27 mouse cellular contexts compared by ENCODE assay signal in genomic region chr2:110316116-110316883, GRCm38 (mm10). TPM values are rescaled to one million over a fixed set of nuclear protein-coding genes. Genes with fewer than 3 reads are reported as not detected.
DNase-seq lines count a peak whose midpoint lies in the region; ATAC-seq and TF ChIP-seq lines count a peak whose summit lies in the region.
"Had no signal": no experiment of that assay in that cellular context is flagged by ENCODE, and none has a peak within 500 bp of the region (broad histone marks: within the 10 kb centered on the region; RNA-seq: fewer than 3 reads in every experiment).

No protein-coding gene starts in this region.

- no peak for DNase-seq in kidney, postnatal 25 days
- DNase-seq in lung, embryonic 14.5 days, result no peak
- DNase-seq in lung, adult 18-20 months, result no peak
- DNase-seq in liver, postnatal 0 days, result no peak
- no peak for DNase-seq in midbrain, postnatal 0 days (ENCODE audit: low spot score)
- no peak for DNase-seq in adrenal gland, adult 2 months
- DNase-seq: adrenal gland, postnatal 36 days; cerebellum, adult 18-20 months; cerebellum, postnatal 10 days; gastrocnemius, postnatal 36 days; heart, adult 18-20 months; heart, postnatal 4 days; kidney, adult 8-10 months; layer of hippocampus, adult 9-11 months had no signal

- H3K4me1 ChIP-seq in kidney, embryonic 15.5 days, result no peaks in the 10 kb centered on the region
- no peaks in the 10 kb centered on the region for H3K4me1 ChIP-seq in lung, embryonic 14.5 days (ENCODE audit: insufficient read depth)
- no peaks in the 10 kb centered on the region for H3K4me1 ChIP-seq in intestine, embryonic 16.5 days (ENCODE audit: control insufficient read depth, insufficient read depth, low read length)
- H3K4me1 ChIP-seq in liver, postnatal 0 days (ENCODE audit: insufficient read depth), result peaks cover 6% of the 10 kb centered on the region
- H3K4me1 ChIP-seq in midbrain, postnatal 0 days (ENCODE audit: insufficient read depth, low read length), result no peaks in the 10 kb centered on the region
- H3K4me1 ChIP-seq: forebrain, embryonic 10.5 days; forebrain, embryonic 15.5 days; hindbrain, embryonic 13.5 days; midbrain, embryonic 13.5 days had no signal

- no peaks in the 10 kb centered on the region for H3K9me3 ChIP-seq in kidney, embryonic 15.5 days (replicated peaks)
- no peaks in the 10 kb centered on the region for H3K9me3 ChIP-seq in lung, embryonic 14.5 days (ENCODE audit: low read depth, low read length)
- no peaks in the 10 kb centered on the region for H3K9me3 ChIP-seq in intestine, embryonic 16.5 days (ENCODE audit: control insufficient read depth, low read length)
- H3K9me3 ChIP-seq in liver, postnatal 0 days (ENCODE audit: low read length), result no peaks in the 10 kb centered on the region
- H3K9me3 ChIP-seq in midbrain, postnatal 0 days (ENCODE audit: low read length), result no peaks in the 10 kb centered on the region
- H3K9me3 ChIP-seq: embryonic facial prominence, embryonic 13.5 days; forebrain, embryonic 10.5 days; forebrain, embryonic 15.5 days; hindbrain, embryonic 13.5 days; midbrain, embryonic 13.5 days had no signal

- no peaks in the 10 kb centered on the region for H3K27me3 ChIP-seq in kidney, embryonic 15.5 days
- H3K27me3 ChIP-seq in lung, embryonic 14.5 days (ENCODE audit: insufficient read depth, low read length), result no peaks in the 10 kb centered on the region
- H3K27me3 ChIP-seq in intestine, embryonic 16.5 days (replicated peaks; ENCODE audit: control insufficient read depth, insufficient read depth, low read length), result no peaks in the 10 kb centered on the region
- H3K27me3 ChIP-seq in liver, postnatal 0 days (ENCODE audit: insufficient read depth, low read length), result no peaks in the 10 kb centered on the region
- no peaks in the 10 kb centered on the region for H3K27me3 ChIP-seq in midbrain, postnatal 0 days (ENCODE audit: insufficient read depth, low read length)
- H3K27me3 ChIP-seq: embryonic facial prominence, embryonic 13.5 days; forebrain, embryonic 15.5 days; hindbrain, embryonic 13.5 days; midbrain, embryonic 13.5 days had no signal

- no peak for TF ChIP-seq CTCF in lung, embryonic 14.5 days (IDR thresholded peaks at IDR 0.05; ENCODE audit: low read depth)
- TF ChIP-seq CTCF in liver, postnatal 0 days (IDR thresholded peaks at IDR 0.05; ENCODE audit: low read depth), result no peak
- TF ChIP-seq CTCF in midbrain, postnatal 0 days (IDR thresholded peaks at IDR 0.05), result no peak

- no peak overlapping the region for H3K27ac ChIP-seq in kidney, embryonic 15.5 days
- no peak overlapping the region for H3K27ac ChIP-seq in lung, embryonic 14.5 days (ENCODE audit: low read depth)
- no peak overlapping the region; the same call in 1 of the 2 replicates for H3K27ac ChIP-seq in intestine, embryonic 16.5 days (ENCODE audit: low read length)
- H3K27ac ChIP-seq in liver, postnatal 0 days (ENCODE audit: low read depth), result 0 out of 2 replicates have a peak overlapping the region, but pooled peaks have one; percentile 30
- no peak overlapping the region for H3K27ac ChIP-seq in midbrain, postnatal 0 days (ENCODE audit: low read depth, low read length)
- H3K27ac ChIP-seq: embryonic facial prominence, embryonic 13.5 days; forebrain, embryonic 10.5 days; forebrain, embryonic 15.5 days; hindbrain, embryonic 13.5 days; liver, embryonic 14.5 days; midbrain, embryonic 13.5 days had no signal

- ATAC-seq in kidney, embryonic 15.5 days (replicated peaks; ENCODE audit: low FRiP score), result peak; percentile 93
- peak; percentile 66; the same call in 1 of the 2 replicates for ATAC-seq in lung, embryonic 14.5 days (ENCODE audit: insufficient read depth)
- peak; percentile 98 for ATAC-seq in intestine, embryonic 16.5 days
- peak; percentile 35 for ATAC-seq in liver, postnatal 0 days
- no peak for ATAC-seq in midbrain, postnatal 0 days (ENCODE audit: low FRiP score)
- ATAC-seq: forebrain, embryonic 15.5 days; midbrain, embryonic 13.5 days had no signal

- no peak overlapping the region for H3K9ac ChIP-seq in kidney, embryonic 15.5 days
- H3K9ac ChIP-seq in lung, embryonic 14.5 days, result no peak overlapping the region
- no peak overlapping the region for H3K9ac ChIP-seq in intestine, embryonic 16.5 days (ENCODE audit: low read depth, low read length)
- H3K9ac ChIP-seq in liver, postnatal 0 days (replicated peaks), result no peak overlapping the region
- no peak overlapping the region for H3K9ac ChIP-seq in midbrain, postnatal 0 days (replicated peaks; ENCODE audit: low read length, poor library complexity, severe bottlenecking)
- H3K9ac ChIP-seq: embryonic facial prominence, embryonic 13.5 days; forebrain, embryonic 15.5 days; hindbrain, embryonic 13.5 days; liver, embryonic 14.5 days; midbrain, embryonic 13.5 days had no signal

- H3K36me3 ChIP-seq in kidney, embryonic 15.5 days, result no peaks in the 10 kb centered on the region
- no peaks in the 10 kb centered on the region for H3K36me3 ChIP-seq in lung, embryonic 14.5 days (ENCODE audit: insufficient read depth)
- no peaks in the 10 kb centered on the region for H3K36me3 ChIP-seq in intestine, embryonic 16.5 days (ENCODE audit: control insufficient read depth, insufficient read depth, low read length)
- no peaks in the 10 kb centered on the region for H3K36me3 ChIP-seq in liver, postnatal 0 days (replicated peaks; ENCODE audit: insufficient read depth, low read length)
- no peaks in the 10 kb centered on the region for H3K36me3 ChIP-seq in midbrain, postnatal 0 days (ENCODE audit: insufficient read depth, low read length)
- H3K36me3 ChIP-seq: embryonic facial prominence, embryonic 13.5 days; forebrain, embryonic 10.5 days; forebrain, embryonic 15.5 days; hindbrain, embryonic 13.5 days; midbrain, embryonic 13.5 days had no signal

- TF ChIP-seq EP300 in liver, postnatal 0 days (IDR thresholded peaks at IDR 0.05; ENCODE audit: low read depth), result no peak

- H3K4me2 ChIP-seq in kidney, embryonic 15.5 days, result no peak overlapping the region
- no peak overlapping the region for H3K4me2 ChIP-seq in lung, embryonic 14.5 days
- no peak overlapping the region for H3K4me2 ChIP-seq in intestine, embryonic 16.5 days (ENCODE audit: low read depth, low read length)
- no peak overlapping the region for H3K4me2 ChIP-seq in liver, postnatal 0 days (ENCODE audit: low read depth, low read length)
- H3K4me2 ChIP-seq in midbrain, postnatal 0 days (ENCODE audit: low read depth, low read length, poor library complexity, severe bottlenecking), result no peak overlapping the region
- H3K4me2 ChIP-seq: embryonic facial prominence, embryonic 13.5 days; forebrain, embryonic 15.5 days; heart, embryonic 11.5 days; hindbrain, embryonic 13.5 days; midbrain, embryonic 13.5 days had no signal

- H3K4me3 ChIP-seq in kidney, embryonic 15.5 days (replicated peaks), result no peak overlapping the region
- H3K4me3 ChIP-seq in lung, embryonic 14.5 days (ENCODE audit: low read depth, low read length), result no peak overlapping the region
- no peak overlapping the region for H3K4me3 ChIP-seq in intestine, embryonic 16.5 days (ENCODE audit: low read length)
- H3K4me3 ChIP-seq in liver, postnatal 0 days (ENCODE audit: low read depth, low read length), result no peak overlapping the region
- H3K4me3 ChIP-seq in midbrain, postnatal 0 days (ENCODE audit: low read depth, low read length), result no peak overlapping the region
- H3K4me3 ChIP-seq: embryonic facial prominence, embryonic 13.5 days; forebrain, embryonic 10.5 days; forebrain, embryonic 15.5 days; hindbrain, embryonic 13.5 days; midbrain, embryonic 13.5 days had no signal

- 26% methylated on average over 3 of the region's 3 CpGs for WGBS in kidney, embryonic 15.5 days
- WGBS in lung, embryonic 14.5 days, result 36% methylated on average over 3 of the region's 3 CpGs
- WGBS in intestine, embryonic 16.5 days, result 30% methylated on average over 3 of the region's 3 CpGs
- WGBS in liver, postnatal 0 days (ENCODE audit: insufficient replicate concordance), result 38% methylated on average over 3 of the region's 3 CpGs
- WGBS in midbrain, postnatal 0 days, result 47% methylated on average over 3 of the region's 3 CpGs

RNA-seq across cellular contexts. Expression of gene Bbox1, which starts 1.9 kb away (rescaled TPM):
- 0.10 and 0.14 TPM in 2 replicates for polyA plus RNA-seq in kidney, embryonic 15.5 days (2015; fragmentation: Nextera tagmentation; extraction: Ambion mirVana)
- 0.17 and 0.46 TPM in 2 replicates for polyA plus RNA-seq in lung, embryonic 14.5 days (2014; fragmentation: Nextera tagmentation; extraction: Ambion mirVana)
- 0.82 and 1.5 TPM in 2 replicates for polyA plus RNA-seq in intestine, embryonic 16.5 days (2015; fragmentation: Nextera tagmentation; extraction: Ambion mirVana)
- polyA plus RNA-seq in liver, postnatal 0 days (2015; fragmentation: Nextera tagmentation; extraction: Ambion mirVana), result 26.1 and 28.9 TPM in 2 replicates
- 2.4 and 3.3 TPM in 2 replicates for total RNA-seq in midbrain, postnatal 0 days (2014; rRNA removed)
- 3.0 and 3.1 TPM in 2 replicates for polyA plus RNA-seq in midbrain, postnatal 0 days (2015; fragmentation: Nextera tagmentation; extraction: Ambion mirVana)
- under 1 TPM in 1 of 2 experiments, not detected in 1; 0.14 TPM for total RNA-seq in adrenal gland, adult 2 months (2021)
- polyA plus RNA-seq in adrenal gland, adult 2 months (2012; rRNA removed), result not detected in 2 replicates
- total RNA-seq: adrenal gland, postnatal 36 days; common myeloid progenitor, adult 5-6 weeks; megakaryocyte progenitor cell, adult 5-6 weeks; MEL; monocyte, adult 5-6 weeks had no signal
- polyA plus RNA-seq: forebrain, embryonic 10.5 days; heart, embryonic 11.5 days; hindbrain, embryonic 13.5 days had no signal

RNA-seq across cellular contexts. Expression of gene Fibin, which starts 46.7 kb away (rescaled TPM):
- 23.2 and 24.0 TPM in 2 replicates for polyA plus RNA-seq in kidney, embryonic 15.5 days (2015; fragmentation: Nextera tagmentation; extraction: Ambion mirVana)
- polyA plus RNA-seq in lung, embryonic 14.5 days (2014; fragmentation: Nextera tagmentation; extraction: Ambion mirVana), result 33.5 and 36.2 TPM in 2 replicates
- polyA plus RNA-seq in intestine, embryonic 16.5 days (2015; fragmentation: Nextera tagmentation; extraction: Ambion mirVana), result 25.2 and 27.4 TPM in 2 replicates
- 0.36 and 0.64 TPM in 2 replicates for polyA plus RNA-seq in liver, postnatal 0 days (2015; fragmentation: Nextera tagmentation; extraction: Ambion mirVana)
- total RNA-seq in midbrain, postnatal 0 days (2014; rRNA removed), result 7.9 and 9.7 TPM in 2 replicates
- polyA plus RNA-seq in midbrain, postnatal 0 days (2015; fragmentation: Nextera tagmentation; extraction: Ambion mirVana), result 5.8 and 7.4 TPM in 2 replicates
- 1 to 10 TPM; 6.0 to 8.3 TPM for total RNA-seq in adrenal gland, adult 2 months (2021)
- polyA plus RNA-seq in adrenal gland, adult 2 months (2012; rRNA removed), result 0.77 and 1.4 TPM in 2 replicates
- total RNA-seq: common myeloid progenitor, adult 5-6 weeks; megakaryocyte progenitor cell, adult 5-6 weeks; MEL; monocyte, adult 5-6 weeks had no signal
